Mouse (Mus musculus): Measurements from ENCODE around the gene Magi1. TPM values are rescaled to one million over a fixed set of nuclear protein-coding genes. Genes with fewer than 3 reads are reported as not detected.

The Magi1 gene
- polyA plus RNA-seq, 1 experiment from 2014 or later, result 29.9 TPM

DNA sequence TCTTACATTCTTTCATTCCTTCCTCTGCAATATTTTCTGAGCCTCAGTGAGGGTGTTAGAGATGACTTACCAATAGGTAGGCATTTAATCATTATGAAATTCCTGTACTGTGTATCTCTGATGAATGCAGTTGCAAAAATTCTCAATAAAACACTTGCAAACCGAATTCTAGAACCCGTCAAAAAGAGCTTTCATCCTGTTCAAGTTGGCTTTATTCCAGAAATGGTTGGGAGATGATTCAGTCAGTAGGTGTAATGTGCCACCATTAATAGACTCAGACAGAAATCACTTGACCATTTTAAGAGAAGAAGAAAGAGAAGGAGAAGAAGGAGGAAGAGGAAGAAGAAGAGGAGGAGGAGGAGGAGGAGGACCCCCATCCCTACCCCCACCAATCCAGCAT is 497.5 kb downstream of the Magi1 start:
- Histone ChIP-seq H3K27ac (replicated peaks) (no peak overlapping the region), H3K9ac (replicated peaks) (no peak overlapping the region), H3K36me3 (no peaks in the 10 kb centered on the region), H3K27me3 (replicated peaks) (no peaks in the 10 kb centered on the region), H3K4me3 (replicated peaks) (no peak overlapping the region), H3K9me3 (replicated peaks) (no peaks in the 10 kb centered on the region), H3K4me2 (no peak overlapping the region), H3K4me1 (no peaks in the 10 kb centered on the region)
- 78% methylated on average over 2 of the region's 2 CpGs for WGBS
- ATAC-seq (ENCODE audit: low FRiP score), result no peak

DNA sequence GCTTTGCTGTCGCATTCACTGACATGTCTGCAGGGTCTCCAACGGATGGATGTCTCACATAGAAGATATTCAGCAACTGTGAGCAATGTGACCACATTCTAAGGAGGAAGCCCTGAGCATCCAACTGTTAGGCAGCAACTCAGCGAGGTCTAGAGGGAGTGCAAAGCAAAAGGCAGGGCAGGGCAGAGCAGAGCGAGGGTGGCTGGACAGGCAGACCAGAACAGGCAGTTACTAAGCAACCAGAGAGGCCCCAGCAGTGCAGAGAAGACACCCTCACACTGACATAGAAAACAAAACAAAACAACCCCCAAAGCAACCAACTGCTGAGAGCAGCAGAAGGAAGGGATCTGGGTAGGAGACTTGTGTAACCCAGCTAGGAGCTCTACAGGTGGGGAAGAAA is 512.6 kb downstream of the Magi1 start:
- peaks cover 13% of the 10 kb centered on the region for H3K4me1 ChIP-seq
- no peak overlapping the region for H3K9ac ChIP-seq (replicated peaks)
- no peaks in the 10 kb centered on the region for H3K27me3 ChIP-seq (replicated peaks)
- no peak overlapping the region; the same call in 1 of the 2 replicates for H3K27ac ChIP-seq (replicated peaks)
- no peak overlapping the region for H3K4me2 ChIP-seq
- no peaks in the 10 kb centered on the region for H3K9me3 ChIP-seq (replicated peaks)
- H3K4me3 ChIP-seq (replicated peaks), result no peak overlapping the region
- ATAC-seq (ENCODE audit: low FRiP score), result no peak; the same call in 1 of the 2 replicates
- WGBS, result 41% methylated on average over 4 of the region's 4 CpGs
- peaks cover 3% of the 10 kb centered on the region; the same call in 1 of the 2 replicates for H3K36me3 ChIP-seq

DNA sequence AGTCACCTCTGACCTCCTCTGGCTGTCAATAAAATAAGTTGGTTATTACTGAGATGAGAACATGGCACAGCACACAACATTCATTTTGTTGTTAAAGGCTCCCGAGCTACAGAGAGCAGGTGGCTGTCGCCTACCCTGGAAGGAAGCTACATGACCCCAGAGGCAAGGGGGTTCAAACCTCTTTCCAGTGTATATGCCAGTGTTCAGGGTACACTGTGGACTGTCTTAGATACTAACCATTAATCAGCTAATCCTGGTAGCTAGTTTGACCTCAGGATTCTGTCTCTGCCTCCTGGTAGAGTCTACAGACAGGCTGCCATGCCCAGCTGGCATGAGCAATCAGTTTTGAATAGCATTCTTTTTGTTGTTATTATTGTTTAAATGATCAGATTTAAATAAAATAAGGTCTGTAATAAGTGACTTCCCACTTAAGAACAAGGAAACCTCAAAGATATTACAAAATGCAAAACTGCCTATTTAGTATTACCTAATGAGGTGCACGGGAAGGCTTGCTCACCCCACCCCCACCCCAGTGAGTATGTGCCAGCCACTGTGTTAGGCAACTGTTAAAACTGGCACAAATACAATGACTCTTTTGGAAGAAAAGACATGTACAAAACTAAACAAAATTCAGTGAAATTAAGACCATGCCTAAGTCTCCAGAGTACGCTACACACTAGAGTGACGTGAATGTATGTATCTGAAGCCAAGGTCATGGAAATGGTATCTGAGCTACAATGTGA is 513.3 kb downstream of the Magi1 start:
- Histone ChIP-seq H3K9ac (replicated peaks) (no peak overlapping the region), H3K9me3 (replicated peaks) (no peaks in the 10 kb centered on the region), H3K4me1 (peaks cover 13% of the 10 kb centered on the region), H3K27me3 (replicated peaks) (no peaks in the 10 kb centered on the region), H3K27ac (replicated peaks) (no peak overlapping the region; the same call in 1 of the 2 replicates), H3K4me2 (no peak overlapping the region), H3K4me3 (replicated peaks) (no peak overlapping the region), H3K36me3 (peaks cover 3% of the 10 kb centered on the region; the same call in 1 of the 2 replicates)
- 63% methylated on average over 5 of the region's 5 CpGs for WGBS
- no peak for ATAC-seq (ENCODE audit: low FRiP score)

DNA sequence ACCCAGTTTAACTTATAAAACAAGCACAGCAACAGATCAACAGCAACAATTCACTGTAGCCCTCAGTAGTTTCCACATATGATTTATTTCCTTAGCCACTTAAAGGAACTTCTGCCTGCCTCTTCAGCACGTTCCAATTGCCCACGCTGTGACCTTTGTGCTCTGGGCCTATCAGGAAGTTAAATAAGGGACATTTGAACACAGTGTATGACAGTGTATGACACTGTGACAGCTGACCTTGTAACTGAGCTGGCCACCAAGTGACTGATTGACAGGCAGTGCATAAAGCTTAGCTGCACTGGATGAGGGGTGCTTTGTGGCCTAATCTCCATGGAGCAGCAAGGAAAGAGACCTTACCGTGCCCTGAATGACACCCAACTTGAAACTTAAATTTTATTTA is 525.6 kb downstream of the Magi1 start:
- peaks cover 10% of the 10 kb centered on the region for H3K4me1 ChIP-seq
- H3K27ac ChIP-seq (replicated peaks), result 0 out of 2 replicates have a peak overlapping the region, but pooled peaks have one; percentile 70
- peaks cover 19% of the 10 kb centered on the region for H3K36me3 ChIP-seq
- H3K4me3 ChIP-seq (replicated peaks), result no peak overlapping the region
- no peaks in the 10 kb centered on the region for H3K9me3 ChIP-seq (replicated peaks)
- no peak overlapping the region for H3K9ac ChIP-seq (replicated peaks)
- no peak overlapping the region for H3K4me2 ChIP-seq
- no peak for ATAC-seq (ENCODE audit: low FRiP score)
- H3K27me3 ChIP-seq (replicated peaks), result no peaks in the 10 kb centered on the region
- WGBS, result 56% methylated on average over 3 of the region's 3 CpGs

DNA sequence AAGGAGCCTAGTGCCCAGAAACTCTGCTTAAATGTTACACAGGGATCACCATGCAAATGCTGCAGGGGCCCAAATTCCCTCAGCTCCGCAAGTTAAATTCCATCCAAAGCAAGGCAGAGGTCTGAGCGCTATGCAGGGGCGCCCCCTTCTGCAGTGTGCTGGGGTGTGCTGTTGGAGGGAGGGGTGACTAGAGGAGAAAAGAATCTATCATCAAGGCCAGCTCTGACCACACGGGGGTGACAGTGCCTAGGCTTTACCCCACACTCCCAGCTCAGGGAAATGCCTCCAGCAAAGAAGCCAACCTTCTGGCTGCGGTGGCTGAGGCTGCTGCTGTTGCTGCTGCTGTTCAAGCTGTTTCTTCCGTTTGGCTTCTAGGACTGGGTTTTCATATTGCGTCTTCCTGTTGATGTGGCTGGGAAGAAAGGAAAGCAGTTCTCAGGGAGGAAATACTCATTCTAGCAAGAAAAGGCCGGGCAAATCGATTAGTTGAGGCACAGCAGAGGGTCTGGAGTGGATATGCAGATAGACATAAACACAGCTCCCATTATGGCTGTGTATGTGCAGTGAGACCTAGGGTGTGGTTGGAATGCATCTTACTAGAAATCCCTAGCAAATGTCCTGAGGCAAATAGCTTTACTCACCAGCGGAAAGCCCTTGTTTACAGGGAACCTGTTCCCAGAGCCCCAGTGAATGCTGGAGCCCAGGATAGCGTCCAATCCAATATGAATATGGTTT is 526.2 kb downstream of the Magi1 start:
- 25% methylated on average over 11 of the region's 11 CpGs for WGBS
- no peak overlapping the region for H3K4me2 ChIP-seq
- no peaks in the 10 kb centered on the region for H3K27me3 ChIP-seq (replicated peaks)
- no peak overlapping the region for H3K4me3 ChIP-seq (replicated peaks)
- peak; percentile 94 for ATAC-seq (ENCODE audit: low FRiP score)
- 0 out of 2 replicates have a peak overlapping the region, but pooled peaks have one; percentile 26 for H3K9ac ChIP-seq (replicated peaks)
- H3K9me3 ChIP-seq (replicated peaks), result no peaks in the 10 kb centered on the region
- H3K27ac ChIP-seq (replicated peaks), result peak overlapping the region; percentile 70
- H3K36me3 ChIP-seq, result peaks cover 19% of the 10 kb centered on the region
- H3K4me1 ChIP-seq, result peaks cover 10% of the 10 kb centered on the region

DNA sequence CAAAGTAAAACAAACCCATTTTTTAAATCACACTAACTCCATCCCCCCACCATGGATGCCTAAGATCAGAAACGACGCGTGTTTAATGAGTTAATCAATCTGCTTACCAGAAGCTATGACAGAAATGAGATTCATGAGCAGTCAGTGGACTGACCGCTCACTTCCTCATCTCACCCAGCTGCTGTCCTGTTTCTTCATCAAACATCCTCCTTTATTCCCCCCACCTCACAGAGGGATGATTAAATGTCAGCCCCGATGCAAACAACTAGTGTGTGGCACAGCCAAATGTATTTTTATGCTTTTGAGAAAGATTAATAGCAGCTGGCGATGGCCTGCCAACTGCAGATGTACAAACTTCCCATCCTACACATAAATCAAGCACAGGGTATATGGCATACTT is 540.6 kb downstream of the Magi1 start:
- ATAC-seq (ENCODE audit: low FRiP score), result no peak
- Histone ChIP-seq H3K27me3 (replicated peaks) (no peaks in the 10 kb centered on the region), H3K4me3 (replicated peaks) (no peak overlapping the region), H3K4me2 (no peak overlapping the region), H3K9me3 (replicated peaks) (no peaks in the 10 kb centered on the region), H3K9ac (replicated peaks) (no peak overlapping the region), H3K27ac (replicated peaks) (no peak overlapping the region; the same call in 1 of the 2 replicates), H3K36me3 (peaks cover 25% of the 10 kb centered on the region), H3K4me1 (0 out of 2 replicates have a peak, but pooled peaks cover 8% of the 10 kb centered on the region)
- WGBS, result 47% methylated on average over 6 of the region's 6 CpGs

DNA sequence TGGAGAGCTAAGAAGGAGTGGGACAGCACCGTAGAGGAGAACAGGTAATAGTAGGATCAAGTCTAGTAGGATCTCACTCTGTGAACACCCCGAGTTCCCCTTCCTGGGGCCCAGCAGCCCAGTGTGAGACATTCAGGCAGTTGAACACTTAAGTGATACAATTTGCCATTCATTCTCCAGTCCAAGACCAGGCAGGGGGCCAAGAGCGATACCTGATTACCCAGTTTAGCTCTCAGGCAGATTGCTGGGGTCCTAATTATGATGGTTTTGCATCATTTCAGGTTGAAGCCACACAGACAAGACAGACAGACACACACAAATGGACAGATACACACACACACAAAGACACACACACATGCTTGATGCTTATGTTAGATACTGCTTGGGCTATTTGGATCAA is 543.9 kb downstream of the Magi1 start:
- no peak overlapping the region for H3K4me3 ChIP-seq (replicated peaks)
- whole genome bisulfite sequencing, result 90% methylated on average over 3 of the region's 3 CpGs

DNA sequence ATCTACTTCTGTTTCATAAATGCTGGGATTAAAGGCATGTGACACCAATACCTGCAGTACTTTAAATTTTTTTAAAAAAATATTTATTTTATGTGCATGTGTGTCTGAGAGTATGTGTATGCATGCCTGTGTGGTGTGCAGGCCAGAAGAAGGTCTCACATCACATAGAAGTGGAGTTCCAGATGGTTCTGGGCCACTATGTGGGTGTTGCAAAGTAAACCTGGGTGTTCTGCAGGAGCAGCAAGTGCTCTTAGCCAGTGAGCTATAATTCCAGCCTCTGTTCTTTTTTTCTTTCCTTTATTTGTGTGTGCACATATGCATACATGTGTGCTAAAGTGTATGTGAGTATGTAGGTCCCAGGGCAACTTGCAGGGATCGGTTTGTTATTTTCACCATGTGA is 546.6 kb downstream of the Magi1 start:
- H3K9ac ChIP-seq (replicated peaks), result no peak overlapping the region
- H3K27me3 ChIP-seq (replicated peaks), result no peaks in the 10 kb centered on the region
- no peaks in the 10 kb centered on the region for H3K36me3 ChIP-seq
- H3K4me3 ChIP-seq (replicated peaks), result no peak overlapping the region
- no peaks in the 10 kb centered on the region for H3K9me3 ChIP-seq (replicated peaks)
- no peak overlapping the region for H3K27ac ChIP-seq (replicated peaks)
- no peak overlapping the region for H3K4me2 ChIP-seq
- H3K4me1 ChIP-seq, result peaks cover 9% of the 10 kb centered on the region; the same call in 1 of the 2 replicates
- 96% methylated on average over 1 of the region's 1 CpGs for WGBS
- ATAC-seq (ENCODE audit: low FRiP score), result no peak

More for the DNA sequence above, 543.9 kb downstream of the Magi1 start:
- no peak overlapping the region for H3K9ac ChIP-seq (replicated peaks)
- no peaks in the 10 kb centered on the region for H3K27me3 ChIP-seq (replicated peaks)
- no peak overlapping the region for H3K27ac ChIP-seq (replicated peaks)
- H3K36me3 ChIP-seq, result peaks cover 6% of the 10 kb centered on the region
- ATAC-seq (ENCODE audit: low FRiP score), result no peak
- H3K4me2 ChIP-seq, result no peak overlapping the region
- peaks cover 12% of the 10 kb centered on the region; the same call in 1 of the 2 replicates for H3K4me1 ChIP-seq
- no peaks in the 10 kb centered on the region for H3K9me3 ChIP-seq (replicated peaks)

DNA sequence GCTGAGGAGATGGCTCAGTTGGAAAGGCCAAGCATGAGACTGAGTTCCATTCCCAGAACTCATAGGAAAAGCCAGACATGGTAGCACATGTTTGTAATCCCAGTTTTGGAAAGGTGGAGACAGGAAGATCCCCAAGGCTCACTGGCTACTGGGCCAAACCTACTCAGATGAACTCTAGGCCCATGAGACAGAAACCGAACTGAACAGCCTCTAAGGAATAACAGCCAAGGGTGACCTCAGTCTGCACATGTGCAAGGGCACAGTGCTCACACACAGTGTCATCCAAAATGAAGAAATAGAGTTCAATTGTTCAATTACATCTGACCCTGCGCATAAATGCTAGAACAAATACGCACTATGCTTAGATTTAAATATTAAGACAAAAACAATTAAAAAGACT is 547.6 kb downstream of the Magi1 start:
- Histone ChIP-seq H3K27me3 (replicated peaks) (no peaks in the 10 kb centered on the region), H3K9me3 (replicated peaks) (no peaks in the 10 kb centered on the region), H3K36me3 (no peaks in the 10 kb centered on the region), H3K9ac (replicated peaks) (no peak overlapping the region), H3K27ac (replicated peaks) (no peak overlapping the region), H3K4me2 (no peak overlapping the region), H3K4me3 (replicated peaks) (no peak overlapping the region), H3K4me1 (peaks cover 9% of the 10 kb centered on the region; the same call in 1 of the 2 replicates)
- 94% methylated on average over 3 of the region's 3 CpGs for WGBS
- ATAC-seq (ENCODE audit: low FRiP score), result no peak

DNA sequence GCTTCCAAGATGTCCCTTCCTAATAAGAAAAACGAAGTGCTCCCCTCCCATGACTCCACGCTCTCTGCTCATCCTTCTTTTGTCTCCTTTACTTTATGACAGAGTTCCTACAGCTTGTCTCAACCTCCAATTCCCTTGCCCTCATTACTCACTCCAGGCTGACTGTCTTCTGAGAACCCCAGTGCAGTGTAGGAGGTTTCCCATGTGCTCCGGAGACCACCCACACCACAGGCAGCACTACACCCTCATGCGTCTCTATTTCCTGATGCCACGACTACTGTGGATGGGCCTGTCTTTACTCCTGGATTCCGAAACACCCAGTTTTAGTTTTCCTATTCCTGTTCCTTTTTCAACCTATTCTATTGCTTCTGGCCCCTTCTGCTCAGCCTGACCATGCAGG is 549.9 kb downstream of the Magi1 start:
- H3K27ac ChIP-seq (replicated peaks), result no peak overlapping the region
- no peak for ATAC-seq (ENCODE audit: low FRiP score)
- WGBS, result 77% methylated on average over 6 of the region's 6 CpGs
- no peaks in the 10 kb centered on the region for H3K27me3 ChIP-seq (replicated peaks)
- no peaks in the 10 kb centered on the region for H3K9me3 ChIP-seq (replicated peaks)
- H3K9ac ChIP-seq (replicated peaks), result no peak overlapping the region
- peaks cover 7% of the 10 kb centered on the region; the same call in 1 of the 2 replicates for H3K4me1 ChIP-seq
- no peaks in the 10 kb centered on the region for H3K36me3 ChIP-seq
- H3K4me3 ChIP-seq (replicated peaks), result no peak overlapping the region
- H3K4me2 ChIP-seq, result no peak overlapping the region

DNA sequence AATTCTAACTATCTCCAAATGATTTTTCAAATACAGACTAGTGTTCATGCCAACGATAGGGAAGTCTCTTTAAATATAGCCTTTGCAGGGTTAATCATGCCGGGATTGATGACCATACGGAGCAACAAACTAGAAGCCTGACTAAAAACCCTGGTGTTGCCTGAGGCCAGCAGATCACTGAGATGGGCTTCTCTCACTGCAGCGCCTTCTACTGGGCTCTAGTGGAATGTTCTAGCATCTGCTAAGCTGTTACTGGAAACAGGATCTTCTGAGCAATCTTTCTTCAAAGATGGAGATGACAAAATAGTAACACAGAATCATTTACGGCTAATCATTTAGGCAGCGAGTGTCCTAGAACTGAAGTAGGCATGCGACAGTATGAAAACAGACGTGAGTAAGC is 554.0 kb downstream of the Magi1 start:
- H3K36me3 ChIP-seq, result no peaks in the 10 kb centered on the region
- H3K4me3 ChIP-seq (replicated peaks), result no peak overlapping the region
- WGBS, result 74% methylated on average over 8 of the region's 8 CpGs

DNA sequence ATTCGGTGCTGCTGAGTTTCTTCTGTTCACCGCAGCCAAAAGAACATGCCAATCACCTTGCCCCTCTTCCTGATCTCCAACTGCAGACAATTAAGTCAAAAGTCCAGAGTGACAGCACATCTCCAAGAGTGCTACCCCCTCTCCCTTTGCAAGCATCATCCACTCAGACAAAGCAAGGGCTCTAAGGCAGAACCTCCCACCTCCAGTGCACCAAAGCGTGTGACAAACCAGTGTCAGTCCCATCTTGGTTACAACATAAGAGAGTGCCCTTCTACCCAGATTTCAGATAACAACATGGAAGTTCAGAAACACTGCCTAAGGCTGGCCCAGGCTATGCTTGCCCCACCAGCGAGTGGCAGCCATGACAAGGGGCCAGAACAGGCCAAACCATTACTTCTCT is 554.9 kb downstream of the Magi1 start:
- Histone ChIP-seq H3K27me3 (replicated peaks) (no peaks in the 10 kb centered on the region), H3K36me3 (no peaks in the 10 kb centered on the region), H3K9ac (replicated peaks) (no peak overlapping the region), H3K4me3 (replicated peaks) (no peak overlapping the region), H3K4me2 (no peak overlapping the region), H3K9me3 (replicated peaks) (no peaks in the 10 kb centered on the region), H3K4me1 (peaks cover 5% of the 10 kb centered on the region; the same call in 1 of the 2 replicates), H3K27ac (replicated peaks) (no peak overlapping the region)
- 84% methylated on average over 4 of the region's 4 CpGs for WGBS
- ATAC-seq (ENCODE audit: low FRiP score), result no peak

More for the DNA sequence above, 554.0 kb downstream of the Magi1 start:
- Histone ChIP-seq H3K27me3 (replicated peaks) (no peaks in the 10 kb centered on the region), H3K9me3 (replicated peaks) (no peaks in the 10 kb centered on the region), H3K9ac (replicated peaks) (no peak overlapping the region), H3K4me2 (no peak overlapping the region), H3K27ac (replicated peaks) (no peak overlapping the region), H3K4me1 (peaks cover 5% of the 10 kb centered on the region; the same call in 1 of the 2 replicates)
- ATAC-seq (ENCODE audit: low FRiP score), result no peak
